Comparison of ENCODE assay signal across 9 mouse cellular contexts in genomic region chr6:129049596-129050251, GRCm38 (mm10). TPM values are rescaled to one million over a fixed set of nuclear protein-coding genes. Genes with fewer than 3 reads are reported as not detected.
DNase-seq lines count a peak whose midpoint lies in the region; ATAC-seq and TF ChIP-seq lines count a peak whose summit lies in the region.
"Had no signal": no experiment of that assay in that cellular context is flagged by ENCODE, and none has a peak within 500 bp of the region (broad histone marks: within the 10 kb centered on the region; RNA-seq: fewer than 3 reads in every experiment).

No protein-coding gene starts in this region.

- 0 out of 2 replicates have a peak, but pooled peaks have one; percentile 11 for ATAC-seq in lung, postnatal 0 days
- peak; percentile 53; the same call in 1 of the 2 replicates for ATAC-seq in forebrain, embryonic 13.5 days
- peak; percentile 47; the same call in 1 of the 2 replicates for ATAC-seq in liver, embryonic 14.5 days (ENCODE audit: insufficient read depth)
- peak; percentile 61; the same call in 1 of the 2 replicates for ATAC-seq in stomach, embryonic 15.5 days (ENCODE audit: insufficient read depth, low FRiP score, low read depth)
- ATAC-seq: activated CD4-positive, CD25-positive, alpha-beta regulatory T cell, adult 4 months had no signal

- no peaks in the 10 kb centered on the region for H3K9me3 ChIP-seq in lung, postnatal 0 days (ENCODE audit: low read length)
- H3K9me3 ChIP-seq in forebrain, embryonic 13.5 days (replicated peaks) = no peaks in the 10 kb centered on the region
- H3K9me3 ChIP-seq in liver, embryonic 14.5 days (ENCODE audit: control insufficient read depth, low read length) = no peaks in the 10 kb centered on the region
- no peaks in the 10 kb centered on the region for H3K9me3 ChIP-seq in stomach, embryonic 15.5 days

- H3K27me3 ChIP-seq in lung, postnatal 0 days (replicated peaks; ENCODE audit: insufficient read depth, low read length) = no peaks in the 10 kb centered on the region
- no peaks in the 10 kb centered on the region for H3K27me3 ChIP-seq in forebrain, embryonic 13.5 days
- H3K27me3 ChIP-seq in liver, embryonic 14.5 days (ENCODE audit: control insufficient read depth, insufficient read depth, low read length) = no peaks in the 10 kb centered on the region
- no peaks in the 10 kb centered on the region for H3K27me3 ChIP-seq in stomach, embryonic 15.5 days (replicated peaks)

- DNase-seq in lung, postnatal 0 days (ENCODE audit: low spot score) = peak; percentile 22
- no peak for DNase-seq in lung, postnatal 10 days
- no peak for DNase-seq in liver, embryonic 14.5 days (ENCODE audit: low read depth in 3 of 3, low spot score in 3 of 3)
- DNase-seq in urinary bladder, adult 18-20 months (ENCODE audit: low spot score in 2 of 2) = no peak
- DNase-seq in layer of hippocampus, postnatal 14 days (ENCODE audit: low spot score in 2 of 2) = no peak
- no peak for DNase-seq in thymus, postnatal 36 days

- TF ChIP-seq EP300 in lung, postnatal 0 days (IDR thresholded peaks at IDR 0.05) = no peak
- no peak for TF ChIP-seq EP300 in liver, embryonic 14.5 days (IDR thresholded peaks at IDR 0.05; ENCODE audit: low read depth)

- H3K27ac ChIP-seq in lung, postnatal 0 days (ENCODE audit: low read length) = no peak overlapping the region
- no peak overlapping the region for H3K27ac ChIP-seq in forebrain, embryonic 13.5 days
- H3K27ac ChIP-seq in liver, embryonic 14.5 days = no peak overlapping the region
- H3K27ac ChIP-seq in stomach, embryonic 15.5 days = peak overlapping the region; percentile 37; the same call in 1 of the 2 replicates

- H3K36me3 ChIP-seq in lung, postnatal 0 days (ENCODE audit: insufficient read depth, low read length) = no peaks in the 10 kb centered on the region
- H3K36me3 ChIP-seq in forebrain, embryonic 13.5 days (ENCODE audit: poor library complexity, severe bottlenecking) = no peaks in the 10 kb centered on the region
- no peaks in the 10 kb centered on the region for H3K36me3 ChIP-seq in liver, embryonic 14.5 days (replicated peaks; ENCODE audit: control insufficient read depth, insufficient read depth, low read depth)
- no peaks in the 10 kb centered on the region for H3K36me3 ChIP-seq in stomach, embryonic 15.5 days

- WGBS in lung, postnatal 0 days = 4% methylated on average over 8 of the region's 8 CpGs
- WGBS in forebrain, embryonic 13.5 days = 1% methylated on average over 8 of the region's 8 CpGs
- WGBS in liver, embryonic 14.5 days (ENCODE audit: insufficient replicate concordance) = 4% methylated on average over 8 of the region's 8 CpGs
- WGBS in stomach, embryonic 15.5 days = 5% methylated on average over 8 of the region's 8 CpGs

- peak overlapping the region; percentile 16; the same call in 1 of the 2 replicates for H3K4me3 ChIP-seq in lung, postnatal 0 days (ENCODE audit: low read depth, low read length)
- H3K4me3 ChIP-seq in forebrain, embryonic 13.5 days = peak overlapping the region; percentile 26
- H3K4me3 ChIP-seq in liver, embryonic 14.5 days (ENCODE audit: insufficient read depth in 1 of 2, low read depth in 2 of 2, low read length in 2 of 2) = peak overlapping the region; percentile 17 to 48; a peak in 3 of 4 replicates
- H3K4me3 ChIP-seq in stomach, embryonic 15.5 days (replicated peaks) = peak overlapping the region; percentile 20

- H3K4me2 ChIP-seq in lung, postnatal 0 days (replicated peaks; ENCODE audit: low read depth, low read length) = peak overlapping the region; percentile 41; the same call in 1 of the 2 replicates
- peak overlapping the region; percentile 51 for H3K4me2 ChIP-seq in forebrain, embryonic 13.5 days
- H3K4me2 ChIP-seq in liver, embryonic 14.5 days (ENCODE audit: low read depth) = peak overlapping the region; percentile 46
- peak overlapping the region; percentile 51 for H3K4me2 ChIP-seq in stomach, embryonic 15.5 days

- no peak overlapping the region for H3K9ac ChIP-seq in lung, postnatal 0 days (replicated peaks; ENCODE audit: low read depth)
- H3K9ac ChIP-seq in forebrain, embryonic 13.5 days = no peak overlapping the region
- H3K9ac ChIP-seq in liver, embryonic 14.5 days (replicated peaks) = no peak overlapping the region
- H3K9ac ChIP-seq in stomach, embryonic 15.5 days = no peak overlapping the region

- no peak for TF ChIP-seq CTCF in lung, postnatal 0 days (IDR thresholded peaks at IDR 0.05)
- no peak for TF ChIP-seq CTCF in liver, embryonic 14.5 days (IDR thresholded peaks at IDR 0.05; ENCODE audit: low read depth)

- H3K4me1 ChIP-seq in lung, postnatal 0 days (ENCODE audit: insufficient read depth, low read depth, low read length) = no peaks in the 10 kb centered on the region
- H3K4me1 ChIP-seq in forebrain, embryonic 13.5 days = no peaks in the 10 kb centered on the region
- H3K4me1 ChIP-seq in liver, embryonic 14.5 days (replicated peaks; ENCODE audit: control insufficient read depth in 2 of 2, insufficient read depth in 2 of 2, low read length in 1 of 2) = peaks cover 4 to 8% of the 10 kb centered on the region in 2 experiments; a peak in 3 of 4 replicates
- H3K4me1 ChIP-seq in stomach, embryonic 15.5 days = 0 out of 2 replicates have a peak, but pooled peaks cover 3% of the 10 kb centered on the region

RNA-seq across cellular contexts. Expression of gene Klrb1f, which starts 4.0 kb away (rescaled TPM):
- 0.35 and 0.37 TPM in 2 replicates for polyA plus RNA-seq in lung, postnatal 0 days (2015; fragmentation: Nextera tagmentation; extraction: Ambion mirVana)
- 0.21 TPM in 1 of 2 replicates, not detected in the other for polyA plus RNA-seq in forebrain, embryonic 13.5 days (2015; fragmentation: Nextera tagmentation; extraction: Ambion mirVana)
- polyA plus RNA-seq in liver, embryonic 14.5 days (2012; rRNA removed) = 0.16 and 0.23 TPM in 2 replicates
- 0.15 and 0.72 TPM in 2 replicates for polyA plus RNA-seq in liver, embryonic 14.5 days (2014; fragmentation: Nextera tagmentation; extraction: Ambion mirVana)
- 0.32 TPM in 2 replicates for polyA plus RNA-seq in stomach, embryonic 15.5 days (2015; fragmentation: Nextera tagmentation; extraction: Ambion mirVana)
- total RNA-seq in layer of hippocampus, postnatal 14 days (2021) = not detected

RNA-seq across cellular contexts. Expression of gene Clec2e, which starts 51.0 kb away (rescaled TPM):
- polyA plus RNA-seq in lung, postnatal 0 days (2015; fragmentation: Nextera tagmentation; extraction: Ambion mirVana) = not detected in 2 replicates
- not detected in 2 replicates for polyA plus RNA-seq in forebrain, embryonic 13.5 days (2015; fragmentation: Nextera tagmentation; extraction: Ambion mirVana)
- not detected in 2 replicates for polyA plus RNA-seq in liver, embryonic 14.5 days (2012; rRNA removed)
- not detected in 2 replicates for polyA plus RNA-seq in liver, embryonic 14.5 days (2014; fragmentation: Nextera tagmentation; extraction: Ambion mirVana)
- polyA plus RNA-seq in stomach, embryonic 15.5 days (2015; fragmentation: Nextera tagmentation; extraction: Ambion mirVana) = 2.3 and 2.7 TPM in 2 replicates
- not detected for total RNA-seq in layer of hippocampus, postnatal 14 days (2021)
- polyA plus RNA-seq: activated CD4-positive, CD25-positive, alpha-beta regulatory T cell, adult 4 months had no signal

Comparison
In these comparisons a context has a peak if more than half of its experiments do, and no peak if none do; other contexts are left out.
1. ATAC-seq: peak in every context shown above with its lines; median percentile 61 in stomach, embryonic 15.5 days; 53 in forebrain, embryonic 13.5 days; 47 in liver, embryonic 14.5 days; 11 in lung, postnatal 0 days.